Mouse (Mus musculus) kidney, embryonic 16.5 days (tissue): ENCODE data around the gene Nepn. TPM values are rescaled to one million over a fixed set of nuclear protein-coding genes. Genes with fewer than 3 reads are reported as not detected.
"Not testable (repeated sequence)": the region's sequence is repeated elsewhere in the genome, so short reads cannot be mapped to it uniquely, and the experiment has no call there.

Experiments
- ATAC-seq: fragments of 200-750 bp; cut with Nextera tagmentation; 2 replicates; pipeline ENCODE4 v1.8.0; 2017; ENCODE audit warnings: moderate TSS enrichment; ENCODE audit not compliant: low FRiP score, low TSS enrichment
- H3K27ac ChIP-seq: fragments of 300-500 bp; sonication (generic); 2 replicates; pipeline ENCODE4 v1.5.1; 2014; ENCODE audit warnings: low read length
- H3K27me3 ChIP-seq: fragments of 300-500 bp; sonication (generic); 2 replicates; pipeline ENCODE4 v1.6.1; 2014; ENCODE audit warnings: low read length, control low read depth, mixed read lengths; ENCODE audit not compliant: insufficient read depth
- H3K36me3 ChIP-seq: fragments of 300-500 bp; sonication (generic); 2 replicates; pipeline ENCODE4 v1.6.1; 2014; ENCODE audit warnings: low read length, control low read depth, mixed read lengths; ENCODE audit not compliant: insufficient read depth
- H3K4me1 ChIP-seq: fragments of 300-500 bp; sonication (generic); 2 replicates; pipeline ENCODE4 v1.6.1; 2014; ENCODE audit warnings: low read length, control low read depth, mixed read lengths; ENCODE audit not compliant: insufficient read depth
- H3K4me2 ChIP-seq: fragments of 300-500 bp; sonication (generic); replicated peaks from 2 replicates; pipeline ENCODE4 v1.6.1; 2014; ENCODE audit warnings: low read depth, low read length
- H3K4me3 ChIP-seq: fragments of 300-500 bp; sonication (generic); 2 replicates; pipeline ENCODE4 v1.5.1; 2014; ENCODE audit warnings: mild to moderate bottlenecking, low read length
- H3K9ac ChIP-seq: fragments of 300-500 bp; sonication (generic); replicated peaks from 2 replicates; pipeline ENCODE4 v1.6.1; 2014; ENCODE audit warnings: low read length
- H3K9me3 ChIP-seq: fragments of 300-500 bp; sonication (generic); 2 replicates; pipeline ENCODE4 v1.6.1; 2016; ENCODE audit warnings: low read length, control low read depth
- WGBS: fragments of 180-500 bp; shearing (Covaris S2); extraction: QIAGEN DNeasy Blood & Tissue Kit; methylation state at CpG from one replicate; pipeline ENCODE4 v1.1.7; 2014; 5-methylcytosine and 5-hydroxymethylcytosine counted together
- polyA plus RNA-seq: library from polyadenylated mRNA; unstranded; fragments of >200 nt; fragmentation: Nextera tagmentation; extraction: Ambion mirVana; gene quantifications from 2 replicates; pipeline ENCODE4 v1.2.1, GENCODE M21; 2015

Nepn gene
- polyA plus RNA-seq: 0.15 and 0.35 TPM in 2 replicates

DNA sequence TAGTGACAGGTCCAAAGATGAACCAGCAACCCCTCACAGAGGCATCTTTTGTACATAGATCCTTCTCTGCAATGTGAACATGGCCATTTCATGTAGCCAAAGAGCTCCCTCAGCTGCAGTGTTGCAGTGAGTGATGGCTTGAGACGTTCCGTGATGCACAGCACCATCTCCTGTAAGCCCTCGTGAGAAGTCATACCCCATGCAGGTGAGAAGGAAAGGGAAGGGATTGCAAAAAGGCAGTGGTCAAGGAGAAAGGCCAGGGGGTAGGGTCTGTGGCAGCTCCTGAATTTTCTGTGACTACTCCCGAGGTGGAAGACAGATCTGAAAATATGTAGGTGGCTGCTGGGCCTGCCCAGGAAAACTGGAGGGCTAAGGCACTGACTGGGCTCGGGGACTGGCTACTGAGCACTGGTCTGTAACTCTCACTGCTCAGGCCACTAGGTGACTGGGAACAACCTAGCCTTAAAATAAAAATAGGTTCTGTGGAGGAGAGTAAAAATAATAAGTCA is at the start of gene Nepn:
Gene Nepn (plus strand): TSS at position 51 of the 509 bp plus-strand sequence.
- no peaks in the 10 kb centered on the region for H3K36me3 ChIP-seq

DNA sequence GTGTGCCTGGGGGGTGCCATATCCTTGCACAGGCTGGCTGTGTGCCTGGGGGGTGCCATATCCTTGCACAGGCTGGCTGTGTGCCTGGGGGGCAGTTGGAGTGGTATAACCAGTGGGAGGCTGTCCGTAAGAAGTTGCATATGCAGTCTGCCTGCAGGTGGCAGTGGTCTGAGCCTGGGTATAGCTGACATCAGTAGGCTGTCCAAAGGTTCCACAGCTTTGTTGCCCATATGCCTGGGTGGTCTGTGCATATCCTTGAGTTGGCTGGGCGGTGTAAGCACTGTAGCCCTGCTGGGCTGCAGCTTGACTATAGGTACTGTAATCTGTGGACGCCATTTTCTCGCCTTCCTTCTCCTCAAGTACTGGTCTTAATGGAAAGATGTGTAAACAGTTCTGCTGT is 45.4 kb upstream of the Nepn start:
- not testable (repeated sequence) for H3K4me1 ChIP-seq, H3K9me3 ChIP-seq, H3K27me3 ChIP-seq, H3K4me3 ChIP-seq, H3K4me2 ChIP-seq, ATAC-seq, H3K27ac ChIP-seq, H3K9ac ChIP-seq
- peaks cover 49% of the 10 kb centered on the region for H3K36me3 ChIP-seq
- 98% methylated on average over 4 of the region's 4 CpGs for WGBS

More for the DNA sequence above, at the start of gene Nepn:
- H3K9ac ChIP-seq: no peak within 1 kb of the TSS
- H3K4me2 ChIP-seq: no peak within 1 kb of the TSS
- no peaks in the 10 kb centered on the region for H3K9me3 ChIP-seq
- H3K27ac ChIP-seq: no peak within 1 kb of the TSS
- no peaks in the 10 kb centered on the region for H3K4me1 ChIP-seq
- H3K27me3 ChIP-seq: no peaks in the 10 kb centered on the region
- WGBS: 78% methylated on average over 5 of the region's 5 CpGs
- no peak for ATAC-seq
- no peak within 1 kb of the TSS for H3K4me3 ChIP-seq

DNA sequence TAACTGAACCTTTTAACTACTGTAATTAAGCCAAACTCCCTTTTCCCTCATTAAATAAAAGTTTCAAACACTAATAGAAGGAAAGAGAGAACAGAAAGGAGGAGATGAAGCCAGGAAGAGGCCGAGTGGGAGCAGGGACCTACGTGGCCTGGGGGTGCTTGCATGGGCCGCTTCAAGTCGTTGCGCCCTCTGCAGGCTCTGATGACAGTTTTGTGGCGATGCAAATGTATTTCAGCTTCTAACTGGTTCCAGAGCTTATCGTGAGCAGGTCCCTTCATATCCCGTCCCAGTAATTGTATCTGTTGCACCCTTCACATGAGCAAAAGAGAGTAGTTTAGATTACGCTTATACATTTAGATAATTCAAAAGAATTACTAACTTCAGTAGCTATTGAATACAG is 35.6 kb upstream of the Nepn start:
- 75% methylated on average over 9 of the region's 9 CpGs for whole genome bisulfite sequencing
- Histone ChIP-seq H3K36me3 (peaks cover 20% of the 10 kb centered on the region), H3K9ac (no peak overlapping the region), H3K4me3 (no peak overlapping the region), H3K27me3 (no peaks in the 10 kb centered on the region), H3K27ac (no peak overlapping the region), H3K4me1 (no peaks in the 10 kb centered on the region), H3K9me3 (no peaks in the 10 kb centered on the region), H3K4me2 (no peak overlapping the region)
- no peak for ATAC-seq

- H3K27me3 ChIP-seq: no peaks in the 10 kb centered on the region
- H3K27ac ChIP-seq: no peak within 1 kb of the TSS
- H3K9ac ChIP-seq: no peak within 1 kb of the TSS
- H3K4me3 ChIP-seq: no peak within 1 kb of the TSS
- no peaks in the 10 kb centered on the region for H3K9me3 ChIP-seq
- WGBS: 89% methylated on average over 2 of the region's 2 CpGs
- no peak within 1 kb of the TSS for H3K4me2 ChIP-seq
- no peak for ATAC-seq
- H3K36me3 ChIP-seq: no peaks in the 10 kb centered on the region
- no peaks in the 10 kb centered on the region for H3K4me1 ChIP-seq
Measured at GRCm38 (mm10) chr10:52358467-52358866, 30.3 kb upstream of the Nepn start, which contains the start of gene Gm26741. Gene Gm26741, plus strand, starts transcription at chr10:52358767.

GRCm38 (mm10) chr10:52360241-52360735 is 28.5 kb upstream of the Nepn start:
- Histone ChIP-seq H3K4me2 (no peak overlapping the region), H3K4me1 (no peaks in the 10 kb centered on the region), H3K9ac (no peak overlapping the region), H3K36me3 (no peaks in the 10 kb centered on the region), H3K27ac (no peak overlapping the region), H3K4me3 (no peak overlapping the region), H3K9me3 (no peaks in the 10 kb centered on the region), H3K27me3 (no peaks in the 10 kb centered on the region)
- ATAC-seq: no peak
- WGBS: 97% methylated on average over 4 of the region's 4 CpGs

GRCm38 (mm10) chr10:52360862-52361609 is 27.7 kb upstream of the Nepn start:
- no peaks in the 10 kb centered on the region for H3K27me3 ChIP-seq
- H3K4me2 ChIP-seq: no peak overlapping the region
- no peak overlapping the region for H3K4me3 ChIP-seq
- no peaks in the 10 kb centered on the region for H3K36me3 ChIP-seq
- H3K4me1 ChIP-seq: no peaks in the 10 kb centered on the region
- WGBS: 93% methylated on average over 9 of the region's 9 CpGs
- no peak overlapping the region for H3K9ac ChIP-seq
- H3K27ac ChIP-seq: no peak overlapping the region
- no peaks in the 10 kb centered on the region for H3K9me3 ChIP-seq
- ATAC-seq: no peak

GRCm38 (mm10) chr10:52368376-52368775 is 20.4 kb upstream of the Nepn start:
- H3K4me2 ChIP-seq: no peak overlapping the region
- H3K9ac ChIP-seq: no peak overlapping the region
- ATAC-seq: no peak
- no peaks in the 10 kb centered on the region for H3K27me3 ChIP-seq
- H3K27ac ChIP-seq: no peak overlapping the region
- 90% methylated on average over 4 of the region's 4 CpGs for WGBS
- no peak overlapping the region for H3K4me3 ChIP-seq
- H3K9me3 ChIP-seq: no peaks in the 10 kb centered on the region
- no peaks in the 10 kb centered on the region for H3K4me1 ChIP-seq
- H3K36me3 ChIP-seq: no peaks in the 10 kb centered on the region

DNA sequence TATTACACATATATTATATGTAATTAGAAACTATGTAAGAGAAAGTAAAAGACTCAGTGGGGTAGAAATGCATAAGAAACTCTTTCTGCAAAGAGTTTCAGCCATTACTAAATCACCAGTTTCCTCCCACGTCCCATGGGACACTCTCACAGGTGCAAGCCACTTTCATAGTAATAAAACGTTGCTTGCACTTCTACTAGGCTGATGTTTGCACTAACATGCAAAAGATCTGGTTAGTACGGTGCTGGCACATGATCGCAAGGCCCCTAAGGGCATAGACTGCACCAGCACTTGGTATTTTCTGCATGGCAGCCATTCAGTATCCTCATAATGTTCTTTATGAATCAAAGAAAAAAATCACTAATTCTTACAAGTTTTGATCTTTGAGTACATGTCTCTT is 14.9 kb upstream of the Nepn start:
- H3K4me2 ChIP-seq: no peak overlapping the region
- 53% methylated on average over 4 of the region's 4 CpGs for WGBS

GRCm38 (mm10) chr10:52374651-52375050 is 14.1 kb upstream of the Nepn start:
- H3K4me2 ChIP-seq: no peak overlapping the region
- ATAC-seq: no peak
- no peak overlapping the region for H3K4me3 ChIP-seq
- H3K9me3 ChIP-seq: no peaks in the 10 kb centered on the region
- H3K4me1 ChIP-seq: peaks cover 10% of the 10 kb centered on the region; the same call in 1 of the 2 replicates
- no peak overlapping the region for H3K9ac ChIP-seq
- no peak overlapping the region for H3K27ac ChIP-seq
- no peaks in the 10 kb centered on the region for H3K27me3 ChIP-seq
- no peaks in the 10 kb centered on the region for H3K36me3 ChIP-seq

More for the DNA sequence above, 14.9 kb upstream of the Nepn start:
- Histone ChIP-seq H3K9me3 (no peaks in the 10 kb centered on the region), H3K27me3 (no peaks in the 10 kb centered on the region), H3K36me3 (no peaks in the 10 kb centered on the region), H3K4me3 (no peak overlapping the region), H3K4me1 (peaks cover 4% of the 10 kb centered on the region; the same call in 1 of the 2 replicates), H3K27ac (no peak overlapping the region), H3K9ac (no peak overlapping the region)
- ATAC-seq: no peak

DNA sequence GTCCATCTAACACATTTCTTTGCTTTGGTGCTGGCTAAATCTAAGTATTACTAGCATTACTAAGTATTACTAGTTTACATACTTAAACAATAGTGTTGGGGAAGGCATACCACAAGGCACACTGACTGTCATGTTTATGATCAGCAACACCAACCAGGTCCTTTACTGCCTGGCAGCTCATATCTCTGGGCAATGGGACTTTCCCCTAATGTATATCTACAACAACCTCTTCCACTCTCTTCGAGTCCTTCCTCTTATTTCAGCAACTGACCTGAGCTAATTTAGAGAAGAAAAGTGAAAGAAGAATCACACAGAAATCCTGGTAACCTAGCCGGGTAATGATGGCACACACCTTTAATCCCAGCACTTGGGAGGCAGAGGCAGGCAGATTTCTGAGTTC is 12.3 kb upstream of the Nepn start:
- H3K27me3 ChIP-seq: no peaks in the 10 kb centered on the region
- H3K4me3 ChIP-seq: no peak overlapping the region
- no peaks in the 10 kb centered on the region for H3K9me3 ChIP-seq
- 94% methylated on average over 2 of the region's 2 CpGs for WGBS
- H3K36me3 ChIP-seq: no peaks in the 10 kb centered on the region
- no peak overlapping the region for H3K9ac ChIP-seq
- H3K4me2 ChIP-seq: no peak overlapping the region
- H3K4me1 ChIP-seq: peaks cover 14% of the 10 kb centered on the region
- ATAC-seq: no peak
- H3K27ac ChIP-seq: no peak overlapping the region
